12 mouse cellular contexts compared by ENCODE assay signal in genomic region chr4:43727718-43728575, GRCm38 (mm10). TPM values are rescaled to one million over a fixed set of nuclear protein-coding genes. Genes with fewer than 3 reads are reported as not detected.
DNase-seq lines count a peak whose midpoint lies in the region; ATAC-seq and TF ChIP-seq lines count a peak whose summit lies in the region.
"Had no signal": no experiment of that assay in that cellular context is flagged by ENCODE, and none has a peak within 500 bp of the region (broad histone marks: within the 10 kb centered on the region; RNA-seq: fewer than 3 reads in every experiment).

No protein-coding gene starts in this region.

- H3K4me2 ChIP-seq in kidney, embryonic 16.5 days (replicated peaks; ENCODE audit: low read depth, low read length) = no peak overlapping the region
- H3K4me2 ChIP-seq in liver, embryonic 11.5 days = peak overlapping the region; percentile 14; the same call in 1 of the 2 replicates
- H3K4me2 ChIP-seq: embryonic facial prominence, embryonic 13.5 days; midbrain, embryonic 12.5 days had no signal

- no peak overlapping the region; the same call in 1 of the 2 replicates for H3K9ac ChIP-seq in kidney, embryonic 16.5 days (replicated peaks; ENCODE audit: low read length)
- H3K9ac ChIP-seq in MEL (ENCODE audit: control insufficient read depth, low read depth, low read length, poor library complexity, severe bottlenecking) = no peak overlapping the region
- no peak overlapping the region for H3K9ac ChIP-seq in liver, embryonic 11.5 days (ENCODE audit: low read depth, low read length)
- H3K9ac ChIP-seq: embryonic facial prominence, embryonic 13.5 days; midbrain, embryonic 12.5 days had no signal

- H3K79me2 ChIP-seq in MEL (ENCODE audit: control insufficient read depth, insufficient read depth, low read length, poor library complexity) = no peaks in the 10 kb centered on the region

- TF ChIP-seq CTCF in MEL (IDR thresholded peaks at IDR 0.05 in 2 of 3, conservative IDR thresholded peaks at IDR 0.05 in 1 of 3; ENCODE audit: control insufficient read depth in 1 of 3, insufficient read depth in 1 of 3, low read depth in 2 of 3, low read length in 3 of 3, poor library complexity in 1 of 3, severe bottlenecking in 1 of 3) = no peak
- TF ChIP-seq CTCF in cortical plate, adult 2 months (IDR thresholded peaks at IDR 0.05; ENCODE audit: extremely low read depth, insufficient read depth, low read length) = no peak

- no peak for TF ChIP-seq POLR2A in MEL (IDR thresholded peaks at IDR 0.05; ENCODE audit: control insufficient read depth in 1 of 2, insufficient read depth in 1 of 2, low read depth in 1 of 2, low read length in 2 of 2, poor library complexity in 1 of 2)
- no peak for TF ChIP-seq POLR2A in cortical plate, adult 2 months (IDR thresholded peaks at IDR 0.05; ENCODE audit: extremely low read depth, insufficient read depth, low read length)

- WGBS in kidney, embryonic 16.5 days = 77% methylated on average over 7 of the region's 7 CpGs
- WGBS in liver, embryonic 11.5 days = 52% methylated on average over 7 of the region's 7 CpGs

- no peak for TF ChIP-seq EP300 in MEL (IDR thresholded peaks at IDR 0.05; ENCODE audit: low read depth in 1 of 2, low read length in 2 of 2)

- peaks cover 31% of the 10 kb centered on the region for H3K4me1 ChIP-seq in kidney, embryonic 16.5 days (ENCODE audit: insufficient read depth, low read length)
- peaks cover 0 to 19% of the 10 kb centered on the region in 2 experiments; a peak in 2 of 4 replicates for H3K4me1 ChIP-seq in MEL (ENCODE audit: control insufficient read depth in 1 of 2, insufficient read depth in 2 of 2, low read length in 2 of 2)
- no peaks in the 10 kb centered on the region for H3K4me1 ChIP-seq in cortical plate, adult 2 months (ENCODE audit: control insufficient read depth, insufficient read depth, low read length)
- peaks cover 47% of the 10 kb centered on the region for H3K4me1 ChIP-seq in liver, embryonic 11.5 days (replicated peaks; ENCODE audit: control insufficient read depth, insufficient read depth, low read length)
- H3K4me1 ChIP-seq: midbrain, embryonic 12.5 days had no signal

- H3K27me3 ChIP-seq in kidney, embryonic 16.5 days (ENCODE audit: insufficient read depth, low read length) = no peaks in the 10 kb centered on the region
- H3K27me3 ChIP-seq in MEL (ENCODE audit: control insufficient read depth in 1 of 2, insufficient read depth in 2 of 2, low read length in 2 of 2) = peaks cover 3% of the 10 kb centered on the region in 2 experiments; a peak in 2 of 4 replicates
- H3K27me3 ChIP-seq in liver, embryonic 11.5 days (replicated peaks; ENCODE audit: control insufficient read depth, insufficient read depth, low read length) = no peaks in the 10 kb centered on the region
- H3K27me3 ChIP-seq: embryonic facial prominence, embryonic 13.5 days; midbrain, embryonic 12.5 days had no signal

- H3K4me3 ChIP-seq in kidney, embryonic 16.5 days (ENCODE audit: low read length) = no peak overlapping the region
- H3K4me3 ChIP-seq in MEL (ENCODE audit: control insufficient read depth in 1 of 2, insufficient read depth in 1 of 2, low read depth in 2 of 2, low read length in 2 of 2) = no peak overlapping the region
- no peak overlapping the region for H3K4me3 ChIP-seq in cortical plate, adult 2 months (ENCODE audit: insufficient read depth, low read length)
- H3K4me3 ChIP-seq in liver, embryonic 11.5 days (ENCODE audit: low read depth, low read length) = no peak overlapping the region
- H3K4me3 ChIP-seq: embryonic facial prominence, embryonic 13.5 days; midbrain, embryonic 12.5 days had no signal

- no peak for DNase-seq in kidney, adult 18-20 months
- peak; percentile 57 for DNase-seq in MEL (ENCODE audit: low read depth, low spot score)
- DNase-seq in liver, embryonic 11.5 days (ENCODE audit: low spot score) = no peak
- no peak for DNase-seq in layer of hippocampus, adult 8-10 months (ENCODE audit: low spot score in 2 of 2)
- no peak for DNase-seq in B cell, adult 2 months
- DNase-seq: thymus, postnatal 14 days had no signal

- H3K9me3 ChIP-seq in kidney, embryonic 16.5 days (ENCODE audit: low read length) = no peaks in the 10 kb centered on the region
- H3K9me3 ChIP-seq in MEL (replicated peaks; ENCODE audit: insufficient read depth, low read length) = no peaks in the 10 kb centered on the region
- no peaks in the 10 kb centered on the region for H3K9me3 ChIP-seq in liver, embryonic 11.5 days (ENCODE audit: control insufficient read depth, low read length)
- H3K9me3 ChIP-seq: embryonic facial prominence, embryonic 13.5 days; midbrain, embryonic 12.5 days had no signal

- ATAC-seq in kidney, embryonic 16.5 days (ENCODE audit: low FRiP score, low TSS enrichment) = no peak
- peak; percentile 68 for ATAC-seq in liver, embryonic 11.5 days (replicated peaks; ENCODE audit: low FRiP score)

- TF ChIP-seq RAD21 in MEL (IDR thresholded peaks at IDR 0.05; ENCODE audit: low read depth, low read length) = no peak

- peak overlapping the region; percentile 84 for H3K27ac ChIP-seq in kidney, embryonic 16.5 days (ENCODE audit: low read length)
- no peak overlapping the region for H3K27ac ChIP-seq in MEL (ENCODE audit: control insufficient read depth, low read depth, low read length)
- H3K27ac ChIP-seq in cortical plate, adult 2 months (ENCODE audit: insufficient read depth, low read length) = peak overlapping the region; percentile 60
- peak overlapping the region; percentile 39; the same call in 1 of the 2 replicates for H3K27ac ChIP-seq in liver, embryonic 11.5 days (ENCODE audit: low read depth, low read length)
- H3K27ac ChIP-seq: midbrain, embryonic 12.5 days had no signal

- no peaks in the 10 kb centered on the region for H3K36me3 ChIP-seq in kidney, embryonic 16.5 days (ENCODE audit: insufficient read depth, low read length)
- H3K36me3 ChIP-seq in MEL (ENCODE audit: control insufficient read depth in 1 of 2, insufficient read depth in 2 of 2, low read length in 2 of 2) = no peaks in the 10 kb centered on the region
- no peaks in the 10 kb centered on the region for H3K36me3 ChIP-seq in liver, embryonic 11.5 days (ENCODE audit: control insufficient read depth, insufficient read depth, low read length)
- H3K36me3 ChIP-seq: embryonic facial prominence, embryonic 13.5 days; midbrain, embryonic 12.5 days had no signal

TF ChIP-seq in MEL, 35 proteins besides CTCF, POLR2A, EP300 and RAD21:
- no peak for TF ChIP-seq JUND (IDR thresholded peaks at IDR 0.05; ENCODE audit: low read depth, low read length)
- 0 out of 2 replicates have a peak, but pooled peaks have one; percentile 58 for TF ChIP-seq GATA1 (IDR thresholded peaks at IDR 0.05; ENCODE audit: low read depth, low read length)

RNA-seq across cellular contexts. Expression of gene Hrct1, which starts 1.0 kb away (rescaled TPM):
- 1.1 and 1.3 TPM in 2 replicates for polyA plus RNA-seq in kidney, embryonic 16.5 days (2015; fragmentation: Nextera tagmentation; extraction: Ambion mirVana)
- total RNA-seq in MEL (2012; rRNA removed) = not detected in 2 replicates
- polyA plus RNA-seq in MEL (2012; ENCODE audit: insufficient read depth in 1 of 2, insufficient read length in 2 of 2, low read depth in 1 of 2, low replicate concordance in 2 of 2, missing spikeins in 1 of 2) = not detected
- 1.8 and 2.3 TPM in 2 replicates for polyA plus RNA-seq in cortical plate, adult 2 months (2012; rRNA removed)
- 0.25 and 0.45 TPM in 2 replicates for polyA plus RNA-seq in liver, embryonic 11.5 days (2014; fragmentation: Nextera tagmentation; extraction: Ambion mirVana)
- 1 to 10 TPM in 2 of 4 experiments, under 1 TPM in 2; 0.53 to 1.3 (median 0.93) TPM for total RNA-seq in layer of hippocampus, adult 8-10 months (2022)

RNA-seq across cellular contexts. Expression of gene Spaar, which starts 1.9 kb away (rescaled TPM):
- 0.17 and 0.20 TPM in 2 replicates for polyA plus RNA-seq in kidney, embryonic 16.5 days (2015; fragmentation: Nextera tagmentation; extraction: Ambion mirVana)
- total RNA-seq in MEL (2012; rRNA removed) = not detected in 2 replicates
- polyA plus RNA-seq in MEL (2012; ENCODE audit: insufficient read depth in 1 of 2, insufficient read length in 2 of 2, low read depth in 1 of 2, low replicate concordance in 2 of 2, missing spikeins in 1 of 2) = not detected
- 0.89 and 1.1 TPM in 2 replicates for polyA plus RNA-seq in cortical plate, adult 2 months (2012; rRNA removed)
- polyA plus RNA-seq in liver, embryonic 11.5 days (2014; fragmentation: Nextera tagmentation; extraction: Ambion mirVana) = 0.13 TPM in 1 of 2 replicates, not detected in the other
- total RNA-seq in layer of hippocampus, adult 8-10 months (2022) = 1 to 10 TPM in 2 of 4 experiments, under 1 TPM in 2; 0.50 to 1.2 (median 0.94) TPM
- polyA plus RNA-seq: midbrain, embryonic 12.5 days had no signal

RNA-seq across cellular contexts. Expression of gene Olfr71, which starts 17.9 kb away (rescaled TPM):
- not detected in 2 replicates for polyA plus RNA-seq in kidney, embryonic 16.5 days (2015; fragmentation: Nextera tagmentation; extraction: Ambion mirVana)
- not detected in 2 replicates for total RNA-seq in MEL (2012; rRNA removed)
- not detected for polyA plus RNA-seq in MEL (2012; ENCODE audit: insufficient read depth in 1 of 2, insufficient read length in 2 of 2, low read depth in 1 of 2, low replicate concordance in 2 of 2, missing spikeins in 1 of 2)
- polyA plus RNA-seq in cortical plate, adult 2 months (2012; rRNA removed) = not detected in 2 replicates
- not detected in 2 replicates for polyA plus RNA-seq in liver, embryonic 11.5 days (2014; fragmentation: Nextera tagmentation; extraction: Ambion mirVana)
- total RNA-seq in layer of hippocampus, adult 8-10 months (2022) = not detected
- total RNA-seq: gastrocnemius, postnatal 10 days had no signal
- polyA plus RNA-seq: embryonic facial prominence, embryonic 13.5 days; large intestine, adult 2 months; midbrain, embryonic 12.5 days had no signal

RNA-seq across cellular contexts. Expression of gene Olfr70, which starts 27.3 kb away (rescaled TPM):
- polyA plus RNA-seq in kidney, embryonic 16.5 days (2015; fragmentation: Nextera tagmentation; extraction: Ambion mirVana) = not detected in 2 replicates
- not detected in 2 replicates for total RNA-seq in MEL (2012; rRNA removed)
- not detected for polyA plus RNA-seq in MEL (2012; ENCODE audit: insufficient read depth in 1 of 2, insufficient read length in 2 of 2, low read depth in 1 of 2, low replicate concordance in 2 of 2, missing spikeins in 1 of 2)
- not detected in 2 replicates for polyA plus RNA-seq in cortical plate, adult 2 months (2012; rRNA removed)
- polyA plus RNA-seq in liver, embryonic 11.5 days (2014; fragmentation: Nextera tagmentation; extraction: Ambion mirVana) = not detected in 2 replicates
- not detected for total RNA-seq in layer of hippocampus, adult 8-10 months (2022)
- total RNA-seq: gastrocnemius, postnatal 10 days had no signal
- polyA plus RNA-seq: embryonic facial prominence, embryonic 13.5 days; large intestine, adult 2 months; midbrain, embryonic 12.5 days had no signal

RNA-seq across cellular contexts. Expression of gene Olfr159, which starts 42.9 kb away (rescaled TPM):
- polyA plus RNA-seq in kidney, embryonic 16.5 days (2015; fragmentation: Nextera tagmentation; extraction: Ambion mirVana) = not detected in 2 replicates
- not detected in 2 replicates for total RNA-seq in MEL (2012; rRNA removed)
- not detected for polyA plus RNA-seq in MEL (2012; ENCODE audit: insufficient read depth in 1 of 2, insufficient read length in 2 of 2, low read depth in 1 of 2, low replicate concordance in 2 of 2, missing spikeins in 1 of 2)
- polyA plus RNA-seq in cortical plate, adult 2 months (2012; rRNA removed) = 0.11 TPM in 1 of 2 replicates, not detected in the other
- not detected in 2 replicates for polyA plus RNA-seq in liver, embryonic 11.5 days (2014; fragmentation: Nextera tagmentation; extraction: Ambion mirVana)
- total RNA-seq in layer of hippocampus, adult 8-10 months (2022) = not detected
- total RNA-seq: gastrocnemius, postnatal 10 days had no signal
- polyA plus RNA-seq: embryonic facial prominence, embryonic 13.5 days; large intestine, adult 2 months; midbrain, embryonic 12.5 days had no signal
